Mouse (Mus musculus) stomach, embryonic 14.5 days (tissue): Measurements from ENCODE around the gene Lrrc59. TPM values are rescaled to one million over a fixed set of nuclear protein-coding genes. Genes with fewer than 3 reads are reported as not detected.
"Not testable (repeated sequence)": the region's sequence is repeated elsewhere in the genome, so short reads cannot be mapped to it uniquely, and the experiment has no call there.

ENCODE experiments used
- ATAC-seq: fragments of 200-750 bp; cut with Nextera tagmentation; 2 replicates; pipeline ENCODE4 v1.8.0; 2017; ENCODE audit warnings: low read depth, moderate TSS enrichment; ENCODE audit not compliant: insufficient number of reproducible peaks, insufficient read depth, low FRiP score
- H3K27ac ChIP-seq: fragments of 300-500 bp; sonication (generic); 2 replicates; pipeline ENCODE4 v1.5.1; 2014; ENCODE audit warnings: mild to moderate bottlenecking, low read length, moderate library complexity, mixed read lengths
- H3K27me3 ChIP-seq: fragments of 300-500 bp; sonication (generic); 2 replicates; pipeline ENCODE4 v1.6.1; 2014; ENCODE audit warnings: low read length, control low read depth, mixed read lengths; ENCODE audit not compliant: control insufficient read depth, insufficient read depth
- H3K36me3 ChIP-seq: fragments of 300-500 bp; sonication (generic); 2 replicates; pipeline ENCODE4 v1.6.1; 2014; ENCODE audit warnings: mild to moderate bottlenecking, control low read depth, low read length, moderate library complexity, mixed read lengths; ENCODE audit not compliant: control insufficient read depth, insufficient read depth
- H3K4me1 ChIP-seq: fragments of 300-500 bp; sonication (generic); 2 replicates; pipeline ENCODE4 v1.6.1; 2014; ENCODE audit warnings: low read length, control low read depth, mixed read lengths; ENCODE audit not compliant: control insufficient read depth, insufficient read depth
- H3K4me2 ChIP-seq: fragments of 300-500 bp; sonication (generic); replicated peaks from 2 replicates; pipeline ENCODE4 v1.6.1; 2014; ENCODE audit warnings: low read depth, low read length, control low read depth
- H3K4me3 ChIP-seq: fragments of 300-500 bp; sonication (generic); 2 replicates; pipeline ENCODE4 v1.5.1; 2014; ENCODE audit warnings: low read depth, low read length, control low read depth
- H3K9ac ChIP-seq: fragments of 300-500 bp; sonication (generic); replicated peaks from 2 replicates; pipeline ENCODE4 v1.6.1; 2014; ENCODE audit warnings: low read depth, mild to moderate bottlenecking, control low read depth, low read length, moderate library complexity, mixed read lengths
- H3K9me3 ChIP-seq: fragments of 300-500 bp; sonication (generic); 2 replicates; pipeline ENCODE4 v1.6.1; 2016; ENCODE audit warnings: low read depth, low read length, control low read depth; ENCODE audit not compliant: control insufficient read depth
- WGBS: fragments of 180-500 bp; shearing (Covaris S2); extraction: QIAGEN DNeasy Blood & Tissue Kit; methylation state at CpG from one replicate; pipeline ENCODE4 v1.1.7; 2014; 5-methylcytosine and 5-hydroxymethylcytosine counted together
- polyA plus RNA-seq: library from polyadenylated mRNA; unstranded; fragments of >200 nt; fragmentation: Nextera tagmentation; extraction: Ambion mirVana; gene quantifications from 2 replicates; pipeline ENCODE4 v1.2.1, GENCODE M21; 2014

Gene Lrrc59
- polyA plus RNA-seq, 1 experiment from 2014 or later: 147 TPM

DNA sequence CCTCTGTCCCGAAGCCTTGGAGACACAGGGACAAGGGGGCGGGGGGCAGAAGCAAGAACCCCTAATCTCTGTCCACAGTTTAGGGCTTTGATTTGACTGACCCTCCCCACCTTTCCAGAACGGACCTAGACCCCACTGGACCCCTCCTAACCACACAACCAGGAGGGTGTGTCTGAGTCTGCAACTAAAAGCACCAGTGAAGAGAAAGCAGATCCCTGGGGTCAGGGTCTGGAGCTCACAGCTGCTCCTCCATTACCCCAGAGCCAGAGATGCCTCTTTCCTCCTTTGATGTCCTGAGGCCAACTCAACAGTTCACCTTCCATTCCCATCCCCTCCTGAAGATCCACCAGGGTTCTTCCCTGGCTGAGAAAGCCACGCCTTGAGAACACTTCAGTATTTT lies 46.7 kb downstream of the Lrrc59 start:
- Histone ChIP-seq H3K9me3 (no peaks in the 10 kb centered on the region), H3K27ac (no peak overlapping the region), H3K9ac (peak overlapping the region; percentile 87), H3K27me3 (no peaks in the 10 kb centered on the region), H3K36me3 (no peaks in the 10 kb centered on the region), H3K4me1 (peaks cover 21% of the 10 kb centered on the region; the same call in 1 of the 2 replicates), H3K4me2 (peak overlapping the region; percentile 76), H3K4me3 (peak overlapping the region; percentile 78)
- 27% methylated on average over 4 of the region's 4 CpGs for WGBS
- no peak for ATAC-seq

DNA sequence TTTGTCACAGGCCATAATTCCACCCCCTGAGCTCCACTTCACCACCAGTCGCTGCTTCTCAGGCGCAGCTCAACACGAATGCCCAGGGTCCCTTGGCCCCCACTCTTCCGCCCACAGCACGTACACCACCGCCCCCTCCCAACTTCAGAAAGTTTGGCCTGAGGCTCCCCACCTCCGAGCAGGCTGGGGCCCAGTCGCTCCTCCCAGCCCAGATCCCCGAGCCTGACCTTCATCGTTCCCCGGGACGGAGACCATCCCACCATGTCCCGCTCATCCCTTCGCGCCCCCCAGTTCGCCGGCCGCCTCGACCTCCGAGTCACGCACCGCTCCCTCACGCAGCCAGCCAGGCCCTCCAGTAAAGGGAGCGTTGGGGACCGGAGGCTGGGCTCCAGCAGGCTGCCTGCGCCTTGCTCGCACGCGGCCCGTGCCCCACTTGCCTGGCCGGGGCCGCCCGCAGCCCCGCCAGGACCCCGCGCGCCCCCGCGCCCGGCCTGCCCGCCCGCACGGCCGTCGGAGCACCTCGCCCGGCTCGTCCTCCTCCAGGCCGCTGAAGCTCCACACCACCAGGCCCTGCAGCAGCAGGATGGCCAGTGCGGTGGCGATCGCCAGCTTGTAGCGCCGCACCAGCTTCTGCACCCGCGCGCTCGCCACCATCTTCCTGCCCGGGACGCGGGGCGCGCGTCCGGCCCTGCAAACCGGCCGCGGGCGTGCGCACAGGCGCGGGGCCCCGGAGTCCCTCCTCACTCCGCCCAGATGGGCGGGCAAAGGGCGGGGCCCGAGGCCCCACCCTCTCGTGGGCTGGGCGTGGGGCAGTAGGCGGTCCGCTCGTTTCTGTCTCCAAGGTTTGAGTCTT lies 47.4 kb downstream of the Lrrc59 start, which contains the start of gene Xylt2:
Xylt2 (minus strand) TSS at position 762 of the 853 bp plus-strand sequence.
- H3K4me2 ChIP-seq: peak within 1 kb of the TSS; percentile 76
- ATAC-seq: peak; percentile 97
- under 1% methylated on average over 72 of the region's 82 CpGs for WGBS
- peak within 1 kb of the TSS; percentile 87 for H3K9ac ChIP-seq
- no peaks in the 10 kb centered on the region for H3K36me3 ChIP-seq
- no peaks in the 10 kb centered on the region for H3K9me3 ChIP-seq
- peak within 1 kb of the TSS; percentile 78 for H3K4me3 ChIP-seq
- H3K4me1 ChIP-seq: peaks cover 21% of the 10 kb centered on the region; the same call in 1 of the 2 replicates
- H3K27me3 ChIP-seq: no peaks in the 10 kb centered on the region
- H3K27ac ChIP-seq: peak within 1 kb of the TSS; percentile 78

- Histone ChIP-seq H3K27me3 (no peaks in the 10 kb centered on the region), H3K9ac (no peak overlapping the region), H3K36me3 (no peaks in the 10 kb centered on the region), H3K4me1 (peaks cover 21% of the 10 kb centered on the region; the same call in 1 of the 2 replicates), H3K9me3 (no peaks in the 10 kb centered on the region), H3K4me2 (peak overlapping the region; percentile 76), H3K27ac (no peak overlapping the region; the same call in 1 of the 2 replicates), H3K4me3 (peak overlapping the region; percentile 78)
- WGBS: 29% methylated on average over 15 of the region's 15 CpGs
- peak; percentile 54; the same call in 1 of the 2 replicates for ATAC-seq
Observed at GRCm38 (mm10) chr11:94677607-94678145, 48.1 kb downstream of the Lrrc59 start.

GRCm38 (mm10) chr11:94680639-94681038 lies 51.1 kb downstream of the Lrrc59 start:
- H3K4me3 ChIP-seq: no peak overlapping the region
- no peaks in the 10 kb centered on the region for H3K27me3 ChIP-seq
- H3K4me2 ChIP-seq: no peak overlapping the region
- ATAC-seq: no peak
- H3K9me3 ChIP-seq: no peaks in the 10 kb centered on the region
- H3K4me1 ChIP-seq: peaks cover 12% of the 10 kb centered on the region; the same call in 1 of the 2 replicates
- no peak overlapping the region for H3K9ac ChIP-seq
- H3K27ac ChIP-seq: no peak overlapping the region
- no peaks in the 10 kb centered on the region for H3K36me3 ChIP-seq

DNA sequence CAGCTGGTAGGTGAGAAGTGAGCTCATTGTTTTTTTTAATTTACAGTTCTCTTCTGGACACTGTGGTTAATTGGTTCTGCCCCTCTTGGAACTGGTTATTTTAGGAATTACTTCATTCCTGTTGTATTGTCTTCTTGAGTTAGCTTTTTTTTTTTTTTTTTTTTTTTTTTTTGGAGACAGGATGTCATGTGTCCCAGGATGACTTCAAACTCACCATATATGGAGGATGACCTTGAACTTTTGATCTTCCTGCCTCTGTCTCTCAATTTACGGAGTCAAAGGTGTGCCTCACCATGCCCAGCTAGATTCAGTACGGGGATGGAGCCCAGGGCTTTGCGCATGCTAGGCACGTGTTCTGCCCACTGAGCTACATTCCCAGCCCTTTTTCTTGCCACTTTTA lies 52.1 kb downstream of the Lrrc59 start:
- ATAC-seq: no peak

DNA sequence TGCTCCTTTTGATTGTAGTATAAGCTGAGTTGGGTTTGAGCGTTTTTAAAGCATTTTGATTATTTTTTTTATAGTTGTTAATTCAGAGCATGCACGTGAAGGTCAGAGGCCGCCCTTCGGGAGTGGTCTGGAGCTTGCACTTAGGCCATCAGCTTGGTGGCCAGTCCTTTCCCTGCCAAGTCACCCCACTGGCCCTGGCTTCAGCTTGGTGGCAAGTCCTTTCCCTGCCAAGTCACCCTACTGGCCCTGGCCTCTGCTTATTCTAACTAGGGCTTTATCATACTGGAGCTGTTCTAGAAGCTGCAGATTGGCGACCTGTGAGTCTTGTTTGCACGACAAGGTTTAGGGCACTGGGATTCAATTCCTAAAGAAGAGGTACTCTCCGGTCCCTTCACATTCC lies 52.9 kb downstream of the Lrrc59 start:
- ATAC-seq: no peak
- Histone ChIP-seq H3K4me1 (0 out of 2 replicates have a peak, but pooled peaks cover 4% of the 10 kb centered on the region), H3K27ac (no peak overlapping the region), H3K9ac (no peak overlapping the region), H3K36me3 (no peaks in the 10 kb centered on the region), H3K27me3 (no peaks in the 10 kb centered on the region), H3K4me3 (no peak overlapping the region), H3K9me3 (no peaks in the 10 kb centered on the region), H3K4me2 (no peak overlapping the region)
- WGBS: 85% methylated on average over 7 of the region's 7 CpGs

More for the DNA sequence above, 52.1 kb downstream of the Lrrc59 start:
- no peak overlapping the region for H3K27ac ChIP-seq
- no peaks in the 10 kb centered on the region for H3K27me3 ChIP-seq
- H3K4me1 ChIP-seq: 0 out of 2 replicates have a peak, but pooled peaks cover 4% of the 10 kb centered on the region
- H3K4me2 ChIP-seq: no peak overlapping the region
- no peak overlapping the region for H3K9ac ChIP-seq
- no peaks in the 10 kb centered on the region for H3K9me3 ChIP-seq
- no peaks in the 10 kb centered on the region for H3K36me3 ChIP-seq
- no peak overlapping the region for H3K4me3 ChIP-seq
- 80% methylated on average over 4 of the region's 4 CpGs for WGBS

DNA sequence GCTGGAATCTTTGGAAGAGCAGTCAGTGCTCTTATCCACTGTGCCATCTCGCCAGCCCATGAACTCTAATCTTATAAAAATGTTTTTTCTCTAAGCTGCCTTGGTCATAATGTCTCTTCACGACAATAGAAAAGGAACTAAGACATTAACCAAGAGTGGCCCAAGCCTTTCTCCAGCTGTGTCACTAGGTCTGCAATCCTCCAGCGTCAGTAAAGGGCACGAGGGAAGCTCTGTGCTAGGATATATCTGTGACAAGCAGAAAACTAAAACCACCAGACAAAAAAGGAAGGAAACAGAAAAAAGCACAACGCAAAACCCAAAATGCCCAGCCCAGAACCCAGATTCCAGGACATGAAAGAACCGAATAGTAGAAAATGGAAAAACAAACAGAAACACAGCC lies 57.6 kb downstream of the Lrrc59 start:
- Histone ChIP-seq H3K4me3 (no peak overlapping the region), H3K27me3 (no peaks in the 10 kb centered on the region), H3K4me2 (no peak overlapping the region), H3K27ac (no peak overlapping the region), H3K4me1 (no peaks in the 10 kb centered on the region), H3K9me3 (no peaks in the 10 kb centered on the region), H3K9ac (no peak overlapping the region), H3K36me3 (no peaks in the 10 kb centered on the region)
- 81% methylated on average over 6 of the region's 6 CpGs for WGBS
- ATAC-seq: no peak

GRCm38 (mm10) chr11:94692502-94692901 lies 62.9 kb downstream of the Lrrc59 start:
- H3K9ac ChIP-seq, H3K4me3 ChIP-seq, H3K9me3 ChIP-seq, H3K36me3 ChIP-seq, H3K27ac ChIP-seq, ATAC-seq, H3K27me3 ChIP-seq, H3K4me2 ChIP-seq, H3K4me1 ChIP-seq: not testable (repeated sequence)
